In the genomic region with DNA sequence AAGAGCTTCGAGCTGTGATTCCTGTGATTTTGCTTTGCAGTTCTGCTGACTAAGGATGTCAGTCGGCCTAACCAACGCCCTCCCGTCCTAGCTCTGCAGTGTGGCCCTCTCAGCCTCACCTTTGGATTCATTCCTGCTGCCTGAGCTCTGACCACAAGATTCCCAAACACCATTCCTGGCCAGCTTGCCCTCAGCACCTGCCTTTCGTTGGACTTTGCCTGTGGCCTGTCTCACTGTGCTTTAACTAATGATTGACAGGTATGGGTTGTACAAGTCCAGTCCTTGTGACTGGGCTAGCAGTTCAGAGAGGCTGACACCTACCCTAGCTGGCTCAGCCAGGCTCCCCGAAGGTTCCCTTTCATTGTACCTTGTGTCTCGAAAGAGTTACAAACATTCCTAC, we compare ENCODE assay signal across 28 mouse cellular contexts. TPM values are rescaled to one million over a fixed set of nuclear protein-coding genes. Genes with fewer than 3 reads are reported as not detected.
DNase-seq lines count a peak whose midpoint lies in the region; ATAC-seq and TF ChIP-seq lines count a peak whose summit lies in the region.
"Had no signal": no experiment of that assay in that cellular context is flagged by ENCODE, and none has a peak within 500 bp of the region (broad histone marks: within the 10 kb centered on the region; RNA-seq: fewer than 3 reads in every experiment).

No protein-coding gene starts in this region.

- H3K4me1 ChIP-seq in kidney, embryonic 16.5 days (ENCODE audit: insufficient read depth, low read length), result peaks cover 8% of the 10 kb centered on the region
- H3K4me1 ChIP-seq in liver, adult 2 months (ENCODE audit: control insufficient read depth, insufficient read depth, low read length), result peaks cover 24% of the 10 kb centered on the region
- peaks cover 17% of the 10 kb centered on the region; the same call in 1 of the 2 replicates for H3K4me1 ChIP-seq in small intestine, adult 2 months (ENCODE audit: control insufficient read depth, insufficient read depth, insufficient read length, low read length)
- H3K4me1 ChIP-seq in midbrain, embryonic 15.5 days, result no peaks in the 10 kb centered on the region
- H3K4me1 ChIP-seq: forebrain, embryonic 10.5 days; hindbrain, embryonic 13.5 days; midbrain, embryonic 12.5 days had no signal

- no peaks in the 10 kb centered on the region for H3K27me3 ChIP-seq in kidney, embryonic 16.5 days (ENCODE audit: insufficient read depth, low read length)
- H3K27me3 ChIP-seq in liver, adult 2 months (ENCODE audit: control insufficient read depth, insufficient read depth, low read length), result no peaks in the 10 kb centered on the region
- H3K27me3 ChIP-seq in small intestine, adult 2 months (ENCODE audit: control insufficient read depth, insufficient read depth, low read length), result no peaks in the 10 kb centered on the region
- H3K27me3 ChIP-seq in midbrain, embryonic 15.5 days (replicated peaks), result no peaks in the 10 kb centered on the region
- H3K27me3 ChIP-seq: embryonic facial prominence, embryonic 15.5 days; hindbrain, embryonic 13.5 days had no signal

- no peaks in the 10 kb centered on the region for H3K9me3 ChIP-seq in kidney, embryonic 16.5 days (ENCODE audit: low read length)
- H3K9me3 ChIP-seq in midbrain, embryonic 15.5 days, result no peaks in the 10 kb centered on the region
- H3K9me3 ChIP-seq: embryonic facial prominence, embryonic 15.5 days; forebrain, embryonic 10.5 days; heart, embryonic 10.5 days; hindbrain, embryonic 13.5 days; midbrain, embryonic 12.5 days had no signal

- 82% methylated on average over 7 of the region's 7 CpGs for WGBS in kidney, embryonic 16.5 days
- WGBS in liver, adult 2 months, result 25% methylated on average over 7 of the region's 7 CpGs
- WGBS in small intestine, adult 2 months, result 37% methylated on average over 7 of the region's 7 CpGs
- 90% methylated on average over 7 of the region's 7 CpGs for WGBS in midbrain, embryonic 15.5 days

- no peak overlapping the region for H3K4me2 ChIP-seq in kidney, embryonic 16.5 days (replicated peaks; ENCODE audit: low read depth, low read length)
- H3K4me2 ChIP-seq in midbrain, embryonic 15.5 days, result no peak overlapping the region
- H3K4me2 ChIP-seq: embryonic facial prominence, embryonic 15.5 days; hindbrain, embryonic 13.5 days; midbrain, embryonic 12.5 days had no signal

- no peak overlapping the region for H3K9ac ChIP-seq in kidney, embryonic 16.5 days (replicated peaks; ENCODE audit: low read length)
- H3K9ac ChIP-seq in liver, adult 2 months (ENCODE audit: low read depth, low read length), result no peak overlapping the region
- no peak overlapping the region for H3K9ac ChIP-seq in midbrain, embryonic 15.5 days
- H3K9ac ChIP-seq: embryonic facial prominence, embryonic 15.5 days; hindbrain, embryonic 13.5 days; midbrain, embryonic 12.5 days had no signal

- no peaks in the 10 kb centered on the region for H3K36me3 ChIP-seq in kidney, embryonic 16.5 days (ENCODE audit: insufficient read depth, low read length)
- no peaks in the 10 kb centered on the region for H3K36me3 ChIP-seq in liver, adult 2 months (ENCODE audit: control insufficient read depth, insufficient read depth, low read length)
- H3K36me3 ChIP-seq in small intestine, adult 2 months (ENCODE audit: control insufficient read depth, insufficient read depth, low read length), result no peaks in the 10 kb centered on the region
- H3K36me3 ChIP-seq in midbrain, embryonic 15.5 days (replicated peaks), result no peaks in the 10 kb centered on the region
- H3K36me3 ChIP-seq: embryonic facial prominence, embryonic 15.5 days; forebrain, embryonic 10.5 days; heart, embryonic 10.5 days; hindbrain, embryonic 13.5 days; midbrain, embryonic 12.5 days had no signal

- peak; percentile 92 for ATAC-seq in kidney, embryonic 16.5 days (ENCODE audit: low FRiP score, low TSS enrichment)
- ATAC-seq in midbrain, embryonic 15.5 days (replicated peaks), result no peak
- ATAC-seq: activated CD4-positive, CD25-positive, alpha-beta regulatory T cell, adult 4 months; Patski had no signal

- H3K79me2 ChIP-seq in liver, adult 2 months (ENCODE audit: control insufficient read depth, insufficient read depth, low read length), result no peaks in the 10 kb centered on the region

- peak; percentile 95 for DNase-seq in kidney, adult 11 months
- DNase-seq in liver, adult 2 months (ENCODE audit: extremely low read depth, low read depth, low spot score), result peak; percentile 100
- DNase-seq in adrenal gland, adult 2 months, result no peak
- no peak for DNase-seq in thymus, postnatal 0 days (ENCODE audit: low spot score)
- DNase-seq in lung, postnatal 14 days, result no peak
- DNase-seq: adrenal gland, postnatal 36 days; B cell, adult 2 months; cerebellum, adult 9-11 months; embryo, embryonic 11 days; gastrocnemius, postnatal 14 days; heart, postnatal 14 days; lung, adult 2 months; lung, postnatal 4 days; retina, postnatal 1 day; right cerebral cortex, postnatal 4 days; thymus, postnatal 14 days had no signal

- no peak overlapping the region for H3K4me3 ChIP-seq in kidney, embryonic 16.5 days (ENCODE audit: low read length)
- no peak overlapping the region for H3K4me3 ChIP-seq in liver, adult 2 months (ENCODE audit: insufficient read depth, low read depth, low read length)
- H3K4me3 ChIP-seq in small intestine, adult 2 months (ENCODE audit: low read depth, low read length), result no peak overlapping the region
- no peak overlapping the region for H3K4me3 ChIP-seq in midbrain, embryonic 15.5 days
- H3K4me3 ChIP-seq: embryonic facial prominence, embryonic 15.5 days; forebrain, embryonic 10.5 days; heart, embryonic 10.5 days; hindbrain, embryonic 13.5 days; midbrain, embryonic 12.5 days had no signal

- TF ChIP-seq CTCF in liver, adult 2 months (IDR thresholded peaks at IDR 0.05; ENCODE audit: low read depth, low read length), result no peak
- no peak for TF ChIP-seq CTCF in small intestine, adult 2 months (IDR thresholded peaks at IDR 0.05; ENCODE audit: extremely low read depth, insufficient read length, insufficient replicate concordance, low read depth, low read length)

- 0 out of 2 replicates have a peak, but pooled peaks have one; percentile 15 for TF ChIP-seq POLR2A in liver, adult 2 months (IDR thresholded peaks at IDR 0.05; ENCODE audit: extremely low read depth, insufficient read depth, low read length)
- no peak for TF ChIP-seq POLR2A in small intestine, adult 2 months (IDR thresholded peaks at IDR 0.05; ENCODE audit: low read depth, low read length)

- peak overlapping the region; percentile 52; the same call in 1 of the 2 replicates for H3K27ac ChIP-seq in kidney, embryonic 16.5 days (ENCODE audit: low read length)
- peak overlapping the region; percentile 92 for H3K27ac ChIP-seq in liver, adult 2 months (replicated peaks; ENCODE audit: insufficient read depth, low read depth, low read length)
- peak overlapping the region; percentile 64 for H3K27ac ChIP-seq in small intestine, adult 2 months (ENCODE audit: insufficient read depth, low read depth, low read length)
- no peak overlapping the region for H3K27ac ChIP-seq in midbrain, embryonic 15.5 days
- H3K27ac ChIP-seq: embryonic facial prominence, embryonic 15.5 days; forebrain, embryonic 10.5 days; heart, embryonic 10.5 days; hindbrain, embryonic 13.5 days; midbrain, embryonic 12.5 days had no signal

RNA-seq across cellular contexts. Expression of a gene that starts 15.4 kb away (rescaled TPM):
- 6.3 and 6.7 TPM in 2 replicates for polyA plus RNA-seq in kidney, embryonic 16.5 days (2015; fragmentation: Nextera tagmentation; extraction: Ambion mirVana)
- 90.0 and 124 TPM in 2 replicates for total RNA-seq in liver, adult 2 months (2014; rRNA removed)
- 177 and 208 TPM in 2 replicates for polyA plus RNA-seq in liver, adult 2 months (2012; rRNA removed)
- polyA plus RNA-seq in small intestine, adult 2 months (2012; rRNA removed), result 4.7 and 5.5 TPM in 2 replicates
- polyA plus RNA-seq in midbrain, embryonic 15.5 days (2015; fragmentation: Nextera tagmentation; extraction: Ambion mirVana), result 16.1 and 18.8 TPM in 2 replicates
- 1 to 10 TPM in 1 of 2 experiments, under 1 TPM in 1; 0.73 to 9.6 TPM for total RNA-seq in adrenal gland, adult 2 months (2021)
- 6.4 and 14.0 TPM in 2 replicates for polyA plus RNA-seq in adrenal gland, adult 2 months (2012; rRNA removed)
- polyA plus RNA-seq in thymus, postnatal 0 days (2015; fragmentation: Nextera tagmentation; extraction: Ambion mirVana), result 3.7 and 4.7 TPM in 2 replicates
- total RNA-seq: neutrophil, adult 5-6 weeks had no signal

RNA-seq across cellular contexts. Expression of a gene that starts 26.6 kb away (rescaled TPM):
- polyA plus RNA-seq in kidney, embryonic 16.5 days (2015; fragmentation: Nextera tagmentation; extraction: Ambion mirVana), result not detected in 2 replicates
- total RNA-seq in liver, adult 2 months (2014; rRNA removed), result not detected in 2 replicates
- polyA plus RNA-seq in liver, adult 2 months (2012; rRNA removed), result not detected in 2 replicates
- polyA plus RNA-seq in small intestine, adult 2 months (2012; rRNA removed), result not detected in 2 replicates
- polyA plus RNA-seq in midbrain, embryonic 15.5 days (2015; fragmentation: Nextera tagmentation; extraction: Ambion mirVana), result not detected in 2 replicates
- not detected for total RNA-seq in adrenal gland, adult 2 months (2021)
- not detected in 2 replicates for polyA plus RNA-seq in adrenal gland, adult 2 months (2012; rRNA removed)
- not detected in 2 replicates for polyA plus RNA-seq in thymus, postnatal 0 days (2015; fragmentation: Nextera tagmentation; extraction: Ambion mirVana)
- total RNA-seq: adrenal gland, postnatal 36 days; gastrocnemius, postnatal 14 days; heart, postnatal 14 days; neutrophil, adult 5-6 weeks had no signal
- polyA plus RNA-seq: activated CD4-positive, CD25-positive, alpha-beta regulatory T cell, adult 4 months; embryonic facial prominence, embryonic 15.5 days; forebrain, embryonic 10.5 days; heart, embryonic 10.5 days; hindbrain, embryonic 13.5 days; large intestine, adult 2 months; lung, adult 2 months; midbrain, embryonic 12.5 days; Patski had no signal

RNA-seq across cellular contexts. Expression of a gene that starts 31.2 kb away (rescaled TPM):
- polyA plus RNA-seq in kidney, embryonic 16.5 days (2015; fragmentation: Nextera tagmentation; extraction: Ambion mirVana), result 14.1 and 14.7 TPM in 2 replicates
- not detected in 2 replicates for total RNA-seq in liver, adult 2 months (2014; rRNA removed)
- not detected in 2 replicates for polyA plus RNA-seq in liver, adult 2 months (2012; rRNA removed)
- polyA plus RNA-seq in small intestine, adult 2 months (2012; rRNA removed), result 0.04 TPM in 1 of 2 replicates, not detected in the other
- 0.89 and 0.97 TPM in 2 replicates for polyA plus RNA-seq in midbrain, embryonic 15.5 days (2015; fragmentation: Nextera tagmentation; extraction: Ambion mirVana)
- not detected for total RNA-seq in adrenal gland, adult 2 months (2021)
- 0.04 TPM in 1 of 2 replicates, not detected in the other for polyA plus RNA-seq in adrenal gland, adult 2 months (2012; rRNA removed)
- polyA plus RNA-seq in thymus, postnatal 0 days (2015; fragmentation: Nextera tagmentation; extraction: Ambion mirVana), result 0.10 and 0.14 TPM in 2 replicates
- total RNA-seq: adrenal gland, postnatal 36 days; neutrophil, adult 5-6 weeks had no signal
- polyA plus RNA-seq: activated CD4-positive, CD25-positive, alpha-beta regulatory T cell, adult 4 months; large intestine, adult 2 months; Patski had no signal

RNA-seq across cellular contexts. Expression of a gene that starts 44.3 kb away (rescaled TPM):
- 0.55 and 1.1 TPM in 2 replicates for polyA plus RNA-seq in kidney, embryonic 16.5 days (2015; fragmentation: Nextera tagmentation; extraction: Ambion mirVana)
- not detected in 2 replicates for total RNA-seq in liver, adult 2 months (2014; rRNA removed)
- not detected in 2 replicates for polyA plus RNA-seq in liver, adult 2 months (2012; rRNA removed)
- not detected in 2 replicates for polyA plus RNA-seq in small intestine, adult 2 months (2012; rRNA removed)
- 25.7 and 28.4 TPM in 2 replicates for polyA plus RNA-seq in midbrain, embryonic 15.5 days (2015; fragmentation: Nextera tagmentation; extraction: Ambion mirVana)
- total RNA-seq in adrenal gland, adult 2 months (2021), result not detected
- not detected in 2 replicates for polyA plus RNA-seq in adrenal gland, adult 2 months (2012; rRNA removed)
- polyA plus RNA-seq in thymus, postnatal 0 days (2015; fragmentation: Nextera tagmentation; extraction: Ambion mirVana), result 0.27 and 0.70 TPM in 2 replicates
- total RNA-seq: adrenal gland, postnatal 36 days; gastrocnemius, postnatal 14 days; heart, postnatal 14 days; neutrophil, adult 5-6 weeks had no signal
- polyA plus RNA-seq: activated CD4-positive, CD25-positive, alpha-beta regulatory T cell, adult 4 months; large intestine, adult 2 months; Patski had no signal

Comparison
In these comparisons a context has a peak if more than half of its experiments do, and no peak if none do; other contexts are left out.
1. DNase-seq: peak in kidney, adult 11 months (single experiment) and liver, adult 2 months (single experiment); none in adrenal gland, adult 2 months (single experiment), thymus, postnatal 0 days (single experiment) and lung, postnatal 14 days (single experiment).